Mouse (Mus musculus) ES-Bruce4 (cell line): ENCODE measurements at regions not wholly inside any gene's neighbourhood (a gene's known extent, or its start where the extent isn't known, plus 50 kb on each side); places are given as distances from the start of the nearest gene placed in this dataset.

ENCODE experiments used
- EP300 ChIP-seq: IDR thresholded peaks from 2 replicates; pipeline ENCODE4 v1.6.1; 2011; ENCODE audit warnings: low read depth, low read length; ENCODE audit not compliant: insufficient read depth
- POLR2A ChIP-seq: IDR thresholded peaks from one replicate; pipeline ENCODE4 v1.8.1; 2011; ENCODE audit warnings: low read length; ENCODE audit not compliant: insufficient read depth

- TF ChIP-seq POLR2A (no peak), EP300 (no peak)
Observed at GRCm38 (mm10) chr6:84477072-84477471, 116.6 kb downstream of the Cyp26b1 start.
